Mouse (Mus musculus) urinary bladder, postnatal 4 days (tissue): ENCODE results near the gene Acin1.
"Not testable (repeated sequence)": the region's sequence is repeated elsewhere in the genome, so short reads cannot be mapped to it uniquely, and the experiment has no call there.

Experiments used
- DNase-seq, 2 experiments: peaks; one replicate each; pipeline ENCODE4 v3.0.0; 2021 to 2022; ENCODE audit warnings: low spot score in 2 of 2

Gene Acin1

DNA sequence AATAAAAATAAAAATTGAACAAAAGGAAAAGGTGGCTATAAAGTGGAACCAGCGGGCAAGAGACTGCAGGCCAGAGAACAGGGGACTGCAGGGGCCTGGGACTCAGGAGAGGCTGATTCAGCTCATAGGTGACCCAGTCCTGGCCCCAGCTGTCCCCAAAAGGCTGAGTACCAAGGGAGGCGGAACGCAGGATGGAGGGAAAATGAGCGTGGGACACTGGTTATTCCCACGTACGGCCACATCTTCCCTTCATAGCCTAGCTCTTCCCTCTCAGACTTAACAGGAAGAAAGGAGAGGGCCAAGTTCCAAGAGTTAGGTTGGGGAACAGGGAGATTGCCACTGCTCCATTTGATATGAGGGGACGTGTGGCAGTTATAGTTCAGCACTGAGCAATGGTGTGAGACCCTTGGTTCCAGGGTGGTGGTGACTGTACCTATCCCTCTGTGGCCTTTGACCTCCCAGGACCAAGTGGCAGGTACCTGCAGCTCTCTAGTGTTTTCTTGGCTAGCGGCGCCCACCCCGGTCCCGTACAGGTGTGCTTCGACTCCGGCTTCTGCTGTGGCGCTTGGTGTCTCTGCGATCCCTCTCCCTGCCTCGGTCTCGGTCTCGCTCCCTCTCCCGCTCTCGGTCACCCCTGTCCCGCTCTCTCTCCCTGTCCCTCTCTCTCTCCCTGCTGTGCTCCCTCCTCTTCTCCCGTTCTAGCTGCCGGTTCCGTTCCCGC, 44.3 kb downstream of the Acin1 start:
- no peak for DNase-seq

DNA sequence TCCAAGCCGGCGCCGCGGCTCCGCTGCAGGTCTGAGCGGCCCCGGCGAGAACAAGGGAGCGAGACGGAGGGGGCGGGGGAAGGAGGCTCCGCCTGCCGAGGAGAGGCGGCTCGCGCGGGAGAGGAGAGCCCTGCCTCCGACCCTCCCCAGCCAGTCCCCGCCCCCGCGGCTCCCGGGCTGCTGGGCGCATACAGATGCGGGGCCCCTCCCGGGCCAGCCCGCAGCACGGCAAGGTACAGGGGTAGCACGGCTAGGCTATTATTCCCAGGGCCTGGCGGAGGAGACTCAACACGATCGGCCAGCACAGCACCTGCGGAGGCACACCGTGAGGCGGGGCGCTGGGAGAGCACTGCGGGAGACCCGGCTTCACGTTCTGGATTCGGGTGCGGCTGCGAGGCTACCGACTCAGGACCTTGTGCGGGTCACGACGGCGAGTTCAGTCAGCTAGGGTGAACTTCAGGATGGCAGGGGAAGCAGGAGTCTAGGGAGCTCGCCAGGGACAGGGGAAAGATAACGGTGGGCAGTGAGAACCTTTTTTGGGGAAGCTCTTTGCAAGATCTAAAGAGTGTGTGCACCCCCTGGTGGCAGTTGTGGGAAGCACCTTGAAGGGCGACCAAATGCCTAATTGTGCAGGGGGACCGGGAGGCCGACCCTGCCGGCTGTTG, 45.3 kb downstream of the Acin1 start, which contains the start of gene Cdh24:
Gene Cdh24, minus strand, starts transcription at position 60 of the 665 bp plus-strand sequence.
- DNase-seq: peak; percentile 85 to 90

DNA sequence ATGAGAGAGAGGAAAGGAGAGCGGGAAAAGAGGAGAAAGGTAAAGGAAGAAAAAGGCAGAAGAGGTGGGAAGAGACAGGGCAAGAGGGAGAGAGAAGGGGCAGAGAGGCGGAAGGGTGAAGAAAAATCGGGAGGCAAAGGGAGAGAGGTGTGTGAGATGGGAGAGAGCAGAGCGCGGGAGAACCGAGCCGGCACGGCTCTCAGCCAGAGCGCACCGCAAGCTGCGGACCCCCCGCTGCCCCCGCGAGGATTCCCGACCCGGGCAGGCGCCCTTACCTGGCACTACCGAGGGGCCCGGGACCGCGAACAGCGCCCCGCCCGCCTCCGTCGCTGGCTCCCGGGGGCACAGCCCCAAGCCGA, 45.8 kb downstream of the Acin1 start, which contains the start of gene Gm17606:
Gene Gm17606, plus strand, starts transcription at position 7 of the 359 bp plus-strand sequence.
- no peak for DNase-seq

DNA sequence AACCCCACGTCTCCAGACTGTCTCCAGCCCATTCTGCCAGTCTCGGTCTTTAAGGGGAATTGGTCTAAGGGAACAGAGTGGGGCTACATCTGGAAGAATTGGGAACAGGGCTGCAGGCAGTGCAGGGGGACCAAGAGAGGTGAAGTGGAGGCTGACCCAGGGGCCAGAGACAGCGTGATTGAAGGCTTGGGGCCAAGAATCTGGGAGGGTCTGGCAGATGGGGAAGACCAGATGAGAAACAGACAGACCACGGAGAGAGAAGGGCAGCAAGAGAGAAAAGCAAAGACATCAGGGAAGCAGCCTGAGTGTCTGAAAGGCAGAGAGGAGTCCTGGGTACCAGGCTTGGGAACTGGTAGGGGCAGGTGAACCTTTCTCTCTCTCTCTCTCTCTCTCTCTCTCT, 46.6 kb downstream of the Acin1 start:
- DNase-seq: no peak

DNA sequence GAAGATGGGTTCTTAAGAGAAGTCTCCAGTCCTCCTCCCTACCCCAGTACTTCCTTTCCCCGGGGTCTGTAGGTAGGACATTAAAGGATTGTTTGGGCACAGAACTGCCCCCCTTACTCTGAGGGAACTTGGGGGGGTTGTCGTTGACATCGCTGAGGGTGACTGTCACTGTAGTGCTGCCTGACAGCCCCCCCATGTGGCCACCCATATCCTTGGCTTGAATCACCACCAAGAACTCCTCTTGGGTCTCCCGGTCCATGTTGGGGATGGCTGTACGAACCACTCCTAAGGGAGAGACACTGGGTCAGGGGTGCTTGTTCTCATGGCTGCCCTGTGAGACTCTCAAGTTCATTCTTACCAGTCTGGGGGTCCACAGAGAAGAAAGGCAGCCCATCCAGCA, 48.5 kb downstream of the Acin1 start:
- no peak for DNase-seq

DNA sequence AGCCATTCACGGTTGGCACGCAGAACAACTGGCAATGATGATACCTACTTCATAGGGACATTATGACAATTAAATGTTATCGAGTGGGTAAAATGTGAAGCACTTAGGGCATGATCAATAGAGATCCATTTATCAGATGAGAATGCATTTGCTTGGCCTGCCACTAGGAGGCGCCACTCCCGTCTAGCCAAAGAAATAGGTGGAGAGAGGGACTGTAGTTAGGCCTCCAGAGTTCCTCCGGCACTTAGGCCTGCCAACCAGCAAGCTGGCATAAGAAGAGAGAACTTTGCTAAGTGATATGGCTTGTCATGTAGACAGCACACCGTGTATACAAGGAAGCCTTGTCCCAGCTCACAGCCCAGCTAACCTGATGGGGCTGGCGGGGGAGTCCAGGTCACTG, 49.8 kb downstream of the Acin1 start:
- DNase-seq: no peak

DNA sequence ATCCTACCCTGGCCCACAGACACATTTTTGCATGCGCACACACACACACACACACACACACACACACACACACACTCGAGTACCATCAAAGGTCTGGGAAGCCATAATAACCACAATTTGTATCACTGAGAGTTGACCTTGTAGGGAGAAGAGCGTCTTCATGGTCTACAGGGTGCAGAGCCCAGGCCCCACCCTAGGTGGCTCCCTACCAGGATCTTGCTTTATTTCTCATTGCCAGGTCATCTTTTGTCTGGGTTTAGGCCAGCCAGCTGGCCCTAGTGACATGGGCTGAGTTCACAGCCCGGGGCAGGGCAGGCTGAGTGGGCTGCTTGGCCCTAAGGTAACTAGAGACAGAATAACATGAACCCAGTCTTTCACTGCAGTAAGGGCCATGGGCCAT, 52.5 kb downstream of the Acin1 start:
- no peak for DNase-seq

DNA sequence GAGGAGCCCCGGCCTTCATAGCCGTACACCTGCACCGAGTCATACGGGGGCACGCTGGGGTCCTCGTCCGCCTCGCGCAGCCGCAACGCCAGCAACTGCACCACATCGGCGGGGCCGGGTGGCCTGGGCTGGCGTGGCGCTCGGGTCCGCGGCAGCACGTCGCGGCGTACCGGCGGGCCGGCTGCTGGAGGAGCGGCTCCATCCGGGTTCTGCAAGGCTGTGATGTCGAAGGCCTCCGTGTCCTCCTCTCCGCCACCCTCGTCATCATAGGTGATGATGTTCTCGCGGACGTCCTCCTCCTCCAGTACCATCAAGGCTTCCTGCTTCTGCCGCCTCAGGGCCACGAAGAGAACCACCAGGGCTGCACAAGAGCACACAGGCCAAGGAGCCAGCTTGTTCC, 54.5 kb downstream of the Acin1 start:
- no peak for DNase-seq

DNA sequence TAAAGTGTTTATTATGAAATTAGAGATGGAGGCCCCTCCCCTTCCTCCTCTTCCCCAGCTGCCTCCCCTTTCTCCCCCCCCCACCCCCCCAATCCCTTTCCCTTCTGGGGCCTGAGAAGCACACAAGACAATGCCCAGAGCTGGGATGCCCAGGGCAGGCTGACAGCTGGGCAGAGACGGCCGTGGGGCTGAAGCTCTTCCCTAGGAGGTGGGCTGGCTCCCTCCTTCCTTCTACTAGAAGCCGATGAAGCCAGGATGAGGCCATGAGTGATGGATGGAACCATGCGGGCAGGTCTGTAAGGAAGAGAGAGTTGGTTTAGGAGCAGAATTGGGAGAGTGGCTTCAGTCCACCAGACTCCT, 55.5 kb downstream of the Acin1 start:
- no peak for DNase-seq

DNA sequence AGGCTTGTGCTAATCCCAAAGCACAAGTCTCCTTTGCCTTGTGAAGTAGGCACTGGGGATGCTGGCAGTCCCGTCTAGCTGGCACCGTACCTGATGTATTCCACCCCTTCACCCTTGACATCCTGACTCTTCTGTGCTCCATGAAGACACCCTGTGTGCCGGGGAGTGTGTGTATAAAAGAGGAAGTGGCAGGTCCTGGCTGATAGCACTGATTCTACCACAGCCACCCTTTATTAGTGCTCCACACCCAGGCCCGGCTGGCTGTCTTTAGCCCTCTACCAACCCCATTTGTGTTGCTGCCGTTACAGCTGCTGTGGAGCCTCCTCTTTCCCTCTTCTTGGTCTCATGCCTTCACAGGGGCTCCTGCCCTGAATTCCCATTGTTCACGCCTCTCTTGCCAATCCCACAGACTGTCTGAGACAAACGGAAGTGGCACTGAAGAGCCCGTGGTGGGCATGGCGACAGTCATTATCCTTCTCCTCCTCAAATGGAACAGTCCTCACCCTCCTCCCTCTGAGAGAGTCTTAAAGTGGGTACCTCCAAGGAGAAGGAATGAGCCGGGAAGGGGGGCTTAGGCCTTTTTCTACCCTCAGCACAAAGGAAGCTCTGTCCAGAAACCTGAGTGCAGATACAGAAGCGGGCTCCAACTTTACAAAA, 56.0 kb downstream of the Acin1 start:
- DNase-seq: no peak

DNA sequence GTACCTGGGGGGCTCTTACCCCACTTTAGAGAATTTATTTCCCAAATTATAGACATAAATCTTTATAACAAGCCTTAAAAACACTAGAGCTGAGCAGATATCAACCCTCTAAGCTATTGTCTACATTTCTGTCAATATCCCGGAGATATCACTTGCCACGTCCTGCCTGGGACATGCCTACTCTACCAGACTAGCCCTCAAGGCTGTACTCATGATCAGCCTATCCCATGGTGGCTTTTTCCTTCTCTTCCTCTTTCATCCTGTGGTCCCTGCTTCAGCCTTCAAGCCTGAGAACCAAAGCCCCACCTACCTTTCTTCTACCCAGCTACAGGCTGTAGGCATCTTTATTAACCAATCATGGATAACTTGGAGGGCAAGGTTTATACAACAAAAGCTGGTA, 56.9 kb downstream of the Acin1 start:
- no peak for DNase-seq

DNA sequence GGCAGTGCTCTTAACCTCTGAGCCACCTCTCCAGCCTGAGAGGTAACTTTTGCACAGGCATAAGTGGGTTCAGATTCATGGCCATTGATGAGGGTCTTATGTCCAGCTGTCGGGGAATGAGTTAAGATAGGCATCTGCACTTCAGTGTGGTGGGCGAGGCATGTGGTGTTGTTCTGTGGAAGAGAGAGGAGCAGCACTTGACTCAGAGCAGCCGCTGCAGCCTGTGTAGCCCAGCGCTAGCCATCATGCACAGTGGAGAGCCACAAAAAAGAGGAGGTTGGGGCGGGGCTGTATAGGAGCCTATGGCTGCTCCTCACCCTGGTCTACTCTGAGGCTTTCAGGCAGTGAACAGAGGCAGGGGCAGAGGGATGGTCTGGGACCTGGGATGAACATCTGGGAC, 58.6 kb downstream of the Acin1 start:
- DNase-seq: no peak

DNA sequence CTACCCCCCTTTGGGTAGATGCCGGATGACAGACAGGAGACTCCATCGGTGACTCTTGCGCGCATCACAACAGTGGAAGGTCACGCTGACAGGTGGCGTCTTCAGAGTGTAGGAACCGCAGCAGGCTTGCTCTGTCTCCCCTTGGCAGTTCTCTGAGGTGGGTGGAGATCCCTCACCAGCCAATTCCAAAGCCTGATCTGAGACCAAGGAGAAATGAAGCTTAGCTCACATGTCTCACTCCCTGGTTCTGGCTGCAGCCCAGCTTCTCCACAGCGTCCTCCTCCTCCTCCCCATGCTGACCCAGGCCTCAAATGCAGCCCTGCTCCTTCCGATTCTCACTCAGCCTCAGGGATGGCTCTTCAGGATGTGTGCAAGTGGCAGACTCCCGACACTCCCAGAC, 61.8 kb downstream of the Acin1 start:
- DNase-seq: no peak

DNA sequence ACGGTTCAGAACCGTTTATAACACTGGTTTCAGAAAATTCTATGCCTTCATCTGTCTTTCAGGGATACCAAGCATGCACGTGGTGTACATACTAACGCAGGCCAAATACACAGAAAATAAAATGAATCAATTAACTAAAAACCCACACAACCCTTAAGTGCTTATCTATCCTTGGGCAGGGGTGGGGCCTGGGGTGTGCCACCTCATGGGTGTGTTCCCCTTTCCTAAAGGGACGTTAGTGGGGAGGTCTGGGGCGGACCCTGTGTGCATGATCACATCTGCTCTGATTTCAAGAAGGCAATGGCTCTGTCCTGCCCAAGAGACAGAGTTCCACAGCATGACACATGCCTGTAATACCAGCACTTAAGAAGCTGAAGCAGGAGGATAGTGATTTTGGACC, 63.4 kb downstream of the Acin1 start:
- no peak for DNase-seq

DNA sequence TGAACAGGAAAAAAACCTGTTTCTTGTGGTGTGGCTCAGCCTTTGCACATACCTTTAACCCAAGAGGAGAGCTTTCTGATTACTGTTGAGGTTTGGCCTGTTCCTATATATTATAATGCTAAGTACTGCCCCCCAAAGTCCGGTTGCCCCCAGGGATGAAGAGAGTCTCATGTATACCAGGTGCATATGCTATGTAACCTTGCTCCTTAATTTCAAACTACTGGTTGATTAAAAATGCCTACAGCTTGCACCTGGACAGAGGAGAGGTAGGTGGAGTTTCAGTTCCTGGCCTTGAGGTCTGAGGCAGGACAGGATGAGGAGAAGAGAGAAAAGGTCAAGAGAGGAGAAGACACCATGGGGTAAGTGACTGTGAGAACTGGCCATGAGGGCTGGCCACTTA, 65.6 kb downstream of the Acin1 start, which contains the start of gene Psmb11:
Gene Psmb11, plus strand, starts transcription at position 301 of the 400 bp plus-strand sequence.
- DNase-seq: no peak

DNA sequence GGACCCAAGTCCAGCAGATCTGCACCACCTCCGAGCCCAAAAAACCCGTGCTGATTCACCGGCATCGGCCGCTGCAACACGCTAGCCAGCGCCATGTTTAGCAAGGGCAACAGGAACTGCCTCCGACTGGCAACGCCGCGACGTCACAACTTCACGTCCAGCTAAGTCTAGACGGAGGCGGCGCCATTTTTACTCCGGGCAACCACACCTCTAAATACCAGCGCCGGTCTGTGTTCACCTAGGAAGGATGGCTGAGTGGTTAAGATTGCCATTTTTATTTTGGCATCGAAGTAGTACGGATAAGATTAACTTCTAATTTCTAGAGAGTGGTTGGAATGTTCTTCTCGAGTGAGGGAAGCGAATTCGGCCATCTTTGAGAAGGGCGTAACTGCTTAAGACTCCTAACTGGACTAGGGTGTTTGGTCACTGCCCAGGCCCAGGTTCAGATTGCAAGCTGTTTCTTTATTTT, 68.8 kb downstream of the Acin1 start, which contains the start of gene Psmb5:
Gene Psmb5, minus strand, starts transcription at position 126 of the 469 bp plus-strand sequence.
- DNase-seq: peak; percentile 82 to 86

DNA sequence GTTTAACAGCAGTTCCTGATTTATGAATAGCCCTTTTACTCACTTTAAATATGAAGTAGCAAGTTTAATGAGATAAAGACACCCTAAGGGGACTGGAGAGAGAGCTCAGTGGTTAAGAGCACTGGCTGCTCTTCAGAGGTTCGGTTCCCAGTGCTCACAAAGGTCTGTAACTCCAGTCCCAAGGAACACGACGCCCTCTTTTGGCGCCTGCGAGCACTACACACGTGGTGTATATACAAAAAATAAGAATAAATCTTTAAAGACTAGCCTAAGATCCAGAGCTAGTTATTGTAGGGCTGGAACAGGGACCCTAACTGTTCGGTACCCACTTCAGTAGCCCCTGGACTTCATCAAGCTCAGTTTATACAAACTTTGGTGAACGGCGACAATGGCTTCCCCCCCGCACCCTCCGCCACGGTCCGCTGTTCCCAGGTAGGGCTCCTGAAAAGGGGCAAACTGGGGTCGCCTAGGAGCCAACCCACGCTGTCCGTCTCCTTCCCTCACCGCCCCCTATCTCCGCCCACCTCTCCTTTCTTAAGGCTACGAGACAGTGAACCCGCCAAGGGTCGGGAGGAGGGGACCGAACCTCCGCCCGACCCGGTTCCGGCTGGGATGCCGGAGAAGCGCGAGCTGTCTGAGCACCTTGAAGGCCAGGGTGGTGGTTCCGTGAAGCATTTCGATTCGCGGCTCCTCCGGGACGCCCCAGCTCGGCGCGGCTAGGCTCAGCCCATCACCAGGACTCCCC, 69.4 kb downstream of the Acin1 start:
- DNase-seq: no peak

DNA sequence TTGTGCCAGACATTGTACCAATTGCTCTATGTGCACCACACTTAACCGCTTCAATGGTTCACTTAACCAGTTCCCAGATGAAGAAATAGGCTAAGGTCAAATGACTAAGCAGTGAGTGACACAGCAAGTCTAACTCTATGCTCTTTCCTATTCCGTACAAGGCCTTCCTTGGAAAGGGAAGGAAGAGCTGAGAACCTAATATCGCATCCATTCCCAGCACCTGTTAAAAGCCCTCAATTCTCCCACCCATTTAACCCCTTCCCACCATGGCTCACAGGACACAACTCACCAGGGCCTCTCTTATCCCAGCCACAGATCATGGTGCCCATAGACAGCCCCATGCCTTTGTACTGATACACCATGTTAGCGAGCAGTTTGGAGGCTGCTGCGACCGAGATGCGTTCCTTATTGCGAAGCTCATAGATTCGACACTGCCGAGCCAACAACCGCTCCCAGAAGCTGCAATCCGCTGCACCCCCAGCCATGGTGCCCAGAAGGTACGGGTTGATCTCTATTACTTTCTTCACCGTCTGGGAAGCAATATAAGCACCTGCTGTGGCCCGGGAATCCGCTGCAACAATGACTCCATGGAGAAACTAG, 70.4 kb downstream of the Acin1 start:
- DNase-seq: no peak

DNA sequence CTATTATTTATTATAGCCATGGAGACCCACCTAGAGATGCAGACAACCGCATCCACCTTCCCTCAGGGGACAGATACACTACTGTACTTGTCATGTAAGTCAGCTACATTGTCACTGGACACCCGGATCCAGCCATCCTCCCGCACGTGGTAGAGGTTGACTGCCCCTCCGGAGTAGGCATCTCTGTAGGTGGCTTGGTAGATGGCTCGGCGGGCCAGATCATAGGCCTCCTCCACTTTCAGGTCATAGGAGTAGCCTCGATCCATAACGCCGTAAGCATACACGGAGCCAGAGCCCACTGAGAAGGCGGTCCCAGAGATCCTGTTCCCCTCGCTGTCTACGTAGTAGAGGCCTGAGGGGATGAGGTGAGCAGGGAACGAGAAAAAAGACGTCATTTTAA, 72.6 kb downstream of the Acin1 start:
- not testable (repeated sequence) for DNase-seq

DNA sequence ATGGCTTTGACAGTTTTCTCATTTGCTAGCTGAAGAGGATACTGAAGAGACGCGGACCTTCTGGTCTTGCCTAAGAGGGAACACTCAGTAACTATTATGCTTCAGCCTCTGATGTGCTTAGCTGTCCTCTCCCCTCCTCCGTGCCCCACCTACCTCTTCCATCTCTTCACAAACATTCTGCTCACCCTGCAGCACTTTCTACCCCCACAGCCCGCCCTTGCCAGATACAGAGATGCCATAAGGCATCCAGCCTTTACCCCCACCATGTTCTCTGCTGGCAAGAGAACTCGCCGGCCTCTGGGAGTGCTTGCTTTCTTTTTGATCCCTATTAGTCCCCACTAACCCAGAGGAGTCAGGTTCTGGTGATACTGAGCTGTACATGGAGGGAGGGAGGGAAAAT, 76.1 kb downstream of the Acin1 start:
- no peak for DNase-seq

DNA sequence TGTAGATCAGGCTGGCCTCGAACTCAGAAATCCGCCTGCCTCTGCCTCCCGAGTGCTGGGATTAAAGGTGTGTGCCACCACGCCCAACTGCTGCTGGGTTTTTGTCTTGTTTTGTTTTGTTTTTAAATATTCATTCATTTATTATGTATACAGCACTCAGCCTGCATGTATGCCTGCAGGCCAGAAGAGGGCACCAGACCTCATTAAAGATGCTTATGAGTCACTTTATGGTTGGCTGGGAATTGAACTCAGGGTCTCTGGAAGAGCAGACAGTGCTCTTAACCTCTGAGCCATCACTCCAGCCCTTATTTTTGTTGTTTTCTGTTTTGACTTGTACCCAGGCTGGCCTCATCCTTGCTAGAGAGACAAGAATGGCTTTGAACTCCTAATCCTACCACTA, 76.8 kb downstream of the Acin1 start:
- DNase-seq: no peak

DNA sequence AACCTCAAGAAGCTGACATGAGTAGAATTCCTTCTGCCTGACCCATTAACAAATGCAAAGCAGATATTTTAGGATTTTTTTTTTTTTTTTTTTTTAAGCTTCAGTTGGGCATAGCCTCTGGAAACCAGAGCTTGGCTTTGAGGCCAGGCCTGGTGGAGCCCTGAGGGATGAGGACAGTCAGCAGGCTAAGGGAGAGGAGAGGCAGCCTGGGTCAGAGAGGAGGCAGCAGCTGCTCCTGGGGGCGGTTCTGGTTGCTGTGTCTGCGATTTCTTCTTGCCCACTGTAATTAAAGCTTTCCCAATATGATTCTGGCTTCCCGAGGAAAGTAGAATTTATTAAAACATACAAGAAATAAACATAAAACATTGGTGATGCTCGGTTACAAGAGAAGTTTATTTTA, 77.5 kb downstream of the Acin1 start:
- DNase-seq: no peak
